Mouse (Mus musculus) testis, adult 2 months (tissue): ENCODE data around the gene Kitl. TPM values are rescaled to one million over a fixed set of nuclear protein-coding genes. Genes with fewer than 3 reads are reported as not detected.

Experiments
- H3K27ac ChIP-seq: fragments of 200-500 bp; 2 replicates; pipeline ENCODE4 v1.5.1; 2012; ENCODE audit warnings: low read depth, low read length; ENCODE audit not compliant: control insufficient read depth, insufficient read depth
- H3K27me3 ChIP-seq: fragments of 200-500 bp; 2 replicates; pipeline ENCODE4 v1.6.1; 2012; ENCODE audit warnings: mild to moderate bottlenecking, low read length, moderate library complexity; ENCODE audit not compliant: control insufficient read depth, insufficient read depth
- H3K36me3 ChIP-seq: fragments of 200-500 bp; 2 replicates; pipeline ENCODE4 v1.6.1; 2012; ENCODE audit warnings: mild to moderate bottlenecking, low read length; ENCODE audit not compliant: control insufficient read depth, insufficient read depth
- H3K4me1 ChIP-seq: fragments of 200-500 bp; 2 replicates; pipeline ENCODE4 v1.6.1; 2012; ENCODE audit warnings: low read length; ENCODE audit not compliant: control insufficient read depth, insufficient read depth
- H3K4me3 ChIP-seq: fragments of 200-500 bp; 2 replicates; pipeline ENCODE4 v1.5.1; 2012; ENCODE audit warnings: low read depth, mild to moderate bottlenecking, low read length, moderate library complexity, mixed read lengths; ENCODE audit not compliant: control insufficient read depth
- CTCF ChIP-seq: fragments of 200-500 bp; IDR thresholded peaks from 2 replicates; pipeline ENCODE4 v1.5.1; 2012; ENCODE audit warnings: low read depth, mild to moderate bottlenecking, inconsistent platforms, low read length, moderate library complexity; ENCODE audit not compliant: control insufficient read depth, insufficient read depth, insufficient replicate concordance
- POLR2A ChIP-seq: fragments of 200-500 bp; IDR thresholded peaks from 2 replicates; pipeline ENCODE4 v1.6.1; 2012; ENCODE audit warnings: low read depth, mild to moderate bottlenecking, inconsistent platforms, low read length, moderate library complexity; ENCODE audit not compliant: control insufficient read depth
- polyA plus RNA-seq: library from polyadenylated mRNA; depleted of rRNA; stranded (reverse); fragments of >200 nt; gene quantifications from 2 replicates; pipeline ENCODE4 v1.2.3, GENCODE M21; 2012

Gene Kitl
- polyA plus RNA-seq, 1 experiment = 4.7 TPM

DNA sequence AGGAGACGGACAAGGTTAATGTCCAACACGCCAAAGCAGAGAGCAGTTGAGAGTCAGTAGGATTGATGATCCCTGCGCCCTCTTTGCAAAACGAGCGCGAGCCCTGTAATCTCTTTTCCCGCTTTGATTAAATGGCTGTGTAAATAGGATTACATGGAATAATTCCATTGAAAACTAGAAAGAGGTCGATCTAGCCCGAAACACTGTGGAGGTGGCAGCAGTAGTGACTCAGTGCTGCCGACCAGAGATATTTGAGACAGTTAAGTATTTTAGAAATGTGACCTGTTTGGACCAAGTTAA lies 2.3 kb downstream of the Kitl start:
- H3K4me3 ChIP-seq = no peak overlapping the region; the same call in 1 of the 2 replicates
- peaks cover 6% of the 10 kb centered on the region for H3K4me1 ChIP-seq
- no peaks in the 10 kb centered on the region for H3K36me3 ChIP-seq
- TF ChIP-seq POLR2A (no peak), CTCF (no peak)
- H3K27ac ChIP-seq = no peak overlapping the region
- H3K27me3 ChIP-seq = no peaks in the 10 kb centered on the region

GRCm38 (mm10) chr10:100018493-100018892 lies 3.1 kb downstream of the Kitl start:
- no peak for TF ChIP-seq CTCF
- Histone ChIP-seq H3K4me1 (peaks cover 6% of the 10 kb centered on the region), H3K36me3 (no peaks in the 10 kb centered on the region), H3K4me3 (no peak overlapping the region), H3K27ac (no peak overlapping the region), H3K27me3 (no peaks in the 10 kb centered on the region)

DNA sequence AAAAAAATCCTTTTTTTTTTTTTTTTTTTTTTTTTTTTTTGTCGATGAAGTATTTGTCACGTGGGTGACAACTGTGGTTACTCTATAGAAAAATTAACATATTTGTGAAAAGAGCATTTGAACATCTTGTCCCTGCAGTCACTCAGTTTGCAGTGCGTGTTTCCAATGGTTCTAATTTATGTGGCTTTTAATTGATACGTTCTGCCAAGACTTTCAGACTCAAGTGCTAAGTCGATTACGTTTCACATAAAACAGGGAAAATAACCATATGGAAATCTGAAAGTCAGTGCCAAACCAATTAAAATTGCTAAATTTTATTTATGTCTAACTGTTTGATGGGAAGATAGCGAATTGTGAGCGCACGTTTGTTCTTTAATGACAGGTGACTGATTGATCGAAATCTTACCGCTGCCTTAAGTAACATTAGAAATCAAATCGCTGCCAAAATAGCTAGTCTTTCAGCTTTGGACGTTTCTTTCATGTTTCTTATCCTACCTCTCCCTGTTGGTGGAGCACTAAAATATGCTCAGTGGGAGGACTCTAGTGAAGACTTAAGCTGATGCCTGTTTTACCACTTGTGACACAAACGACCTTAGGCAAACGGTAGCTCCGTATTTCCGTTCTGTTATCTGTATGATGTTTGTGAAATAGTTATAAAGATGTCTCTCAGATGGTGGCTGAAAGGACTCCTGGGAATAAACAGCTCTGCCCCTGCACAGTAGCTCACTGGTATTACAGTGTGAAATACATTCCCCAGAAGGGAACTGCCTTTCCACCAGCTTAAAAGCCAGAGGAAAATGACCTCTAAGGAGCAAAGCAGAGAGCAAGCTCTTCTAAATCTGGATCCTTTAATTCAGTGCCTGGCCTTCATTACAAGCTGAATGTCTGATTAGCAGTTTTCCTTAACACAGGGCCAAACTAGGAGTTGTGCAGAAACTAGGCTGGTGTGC lies 4.1 kb downstream of the Kitl start:
- no peaks in the 10 kb centered on the region for H3K27me3 ChIP-seq
- H3K36me3 ChIP-seq = no peaks in the 10 kb centered on the region
- no peak overlapping the region for H3K4me3 ChIP-seq
- TF ChIP-seq POLR2A (no peak), CTCF (no peak)
- no peak overlapping the region for H3K27ac ChIP-seq
- H3K4me1 ChIP-seq = peaks cover 6% of the 10 kb centered on the region

DNA sequence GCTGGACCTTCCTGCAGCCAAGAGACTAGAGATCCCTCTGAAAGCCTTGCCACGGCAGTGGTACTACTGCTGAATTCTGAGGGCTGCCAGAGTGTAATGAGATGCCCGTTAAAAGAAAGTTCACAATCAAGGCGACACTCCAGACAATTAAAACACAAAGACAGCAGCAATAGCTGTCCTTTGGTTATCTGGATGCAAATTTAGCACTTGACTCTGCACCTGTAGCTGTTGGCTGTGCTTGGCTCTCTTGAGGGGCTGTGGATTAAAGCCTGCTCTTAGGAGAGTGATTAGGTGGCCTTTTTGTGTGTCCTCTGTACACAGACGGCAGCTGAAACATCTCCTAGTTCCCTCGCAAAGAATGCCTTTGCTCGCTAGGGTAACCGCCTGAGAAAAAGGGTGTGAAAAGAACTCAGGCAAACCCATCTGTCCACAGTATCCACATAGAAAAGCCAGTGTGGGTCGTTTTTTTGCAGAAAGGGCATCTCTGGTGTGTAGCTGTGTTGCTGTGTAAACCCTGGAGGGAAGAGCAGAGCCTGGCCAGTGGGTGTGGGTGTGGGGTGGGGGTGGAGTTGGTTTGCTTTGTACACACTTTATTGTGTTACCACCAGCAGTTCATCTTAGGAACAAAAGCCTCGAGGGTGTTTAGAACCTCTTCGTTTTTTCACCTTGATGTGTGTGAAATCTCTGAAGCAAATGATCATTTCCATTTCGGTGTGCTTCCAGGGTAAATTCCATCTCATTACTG lies 6.8 kb downstream of the Kitl start:
- Histone ChIP-seq H3K36me3 (no peaks in the 10 kb centered on the region), H3K27ac (no peak overlapping the region), H3K4me3 (no peak overlapping the region), H3K4me1 (no peaks in the 10 kb centered on the region; the same call in 1 of the 2 replicates), H3K27me3 (no peaks in the 10 kb centered on the region)
- TF ChIP-seq CTCF (no peak), POLR2A (no peak)

- Histone ChIP-seq H3K4me3 (no peak overlapping the region), H3K4me1 (no peaks in the 10 kb centered on the region; the same call in 1 of the 2 replicates), H3K27ac (no peak overlapping the region), H3K27me3 (no peaks in the 10 kb centered on the region), H3K36me3 (no peaks in the 10 kb centered on the region)
- no peak for TF ChIP-seq CTCF
- TF ChIP-seq POLR2A = no peak
These were observed 7.3 kb downstream of the Kitl start for GRCm38 (mm10) chr10:100022835-100023093.

DNA sequence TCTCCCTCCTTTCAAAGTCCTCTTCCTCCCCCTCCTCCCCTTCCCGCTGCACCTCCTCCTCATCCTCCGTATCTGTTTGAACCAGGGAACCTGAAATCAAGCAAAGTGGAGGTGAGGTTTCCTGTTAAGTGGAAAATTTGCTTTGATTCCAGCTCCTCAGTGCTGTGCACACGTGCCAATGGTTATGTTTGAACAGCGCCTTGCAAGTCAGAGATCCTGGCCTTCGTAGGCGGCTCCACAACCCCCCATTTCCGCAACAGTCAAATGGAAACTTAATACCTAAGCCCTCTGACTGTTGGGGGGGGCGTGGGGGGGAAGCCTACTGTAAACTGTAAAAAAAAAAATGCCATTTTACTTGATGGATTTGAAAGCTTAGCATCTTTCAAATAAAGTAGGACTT lies 10.2 kb downstream of the Kitl start:
- H3K27ac ChIP-seq = no peak overlapping the region
- TF ChIP-seq CTCF (no peak), POLR2A (no peak)
- H3K4me1 ChIP-seq = no peaks in the 10 kb centered on the region; the same call in 1 of the 2 replicates

GRCm38 (mm10) chr10:100026778-100027177 lies 11.3 kb downstream of the Kitl start:
- Histone ChIP-seq H3K36me3 (no peaks in the 10 kb centered on the region), H3K27ac (no peak overlapping the region), H3K4me1 (no peaks in the 10 kb centered on the region; the same call in 1 of the 2 replicates), H3K27me3 (no peaks in the 10 kb centered on the region), H3K4me3 (no peak overlapping the region)
- TF ChIP-seq POLR2A = no peak
- TF ChIP-seq CTCF = no peak

More for the DNA sequence above, 10.2 kb downstream of the Kitl start:
- Histone ChIP-seq H3K36me3 (no peaks in the 10 kb centered on the region), H3K27me3 (no peaks in the 10 kb centered on the region), H3K4me3 (no peak overlapping the region)
